Mouse (Mus musculus) adrenal gland, postnatal 4 days (tissue): Measurements from ENCODE around the gene Fam107b. TPM values are rescaled to one million over a fixed set of nuclear protein-coding genes. Genes with fewer than 3 reads are reported as not detected.
"Not testable (repeated sequence)": the region's sequence is repeated elsewhere in the genome, so short reads cannot be mapped to it uniquely, and the experiment has no call there.

Experiments used
- DNase-seq, 2 experiments: peaks; one replicate each; pipeline ENCODE4 v3.0.0; 2021 to 2022; ENCODE audit warnings: low spot score in 2 of 2, mixed read lengths in 2 of 2
- total RNA-seq, 2 experiments: library from RNA; stranded (reverse); gene quantifications; 2 replicates each; pipeline ENCODE4 v1.2.3; 2021

Fam107b gene
- total RNA-seq, 2 experiments from 2014 or later: 23.6 to 36.7 TPM

DNA sequence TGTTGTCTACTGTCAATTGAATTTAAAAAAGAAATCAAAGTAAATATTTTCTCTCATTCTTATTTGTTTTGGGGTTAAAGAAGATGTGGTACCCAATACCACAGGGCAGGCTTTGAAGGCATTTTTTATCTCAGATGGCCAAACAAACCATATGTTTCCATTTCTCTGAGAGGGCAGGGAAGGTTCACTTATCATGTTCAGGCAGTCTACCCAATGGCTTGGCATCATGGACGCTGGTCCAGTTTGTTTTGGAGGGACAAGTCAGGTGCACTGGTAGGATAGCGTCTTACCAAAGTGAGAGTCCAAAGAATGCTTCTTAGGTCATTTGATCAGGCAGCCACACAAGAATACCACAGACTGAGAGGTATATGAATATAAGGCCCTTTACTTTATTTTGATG is 139.6 kb downstream of the Fam107b start:
- DNase-seq: no peak

GRCm38 (mm10) chr2:3710521-3710920 is 140.2 kb downstream of the Fam107b start:
- no peak for DNase-seq

DNA sequence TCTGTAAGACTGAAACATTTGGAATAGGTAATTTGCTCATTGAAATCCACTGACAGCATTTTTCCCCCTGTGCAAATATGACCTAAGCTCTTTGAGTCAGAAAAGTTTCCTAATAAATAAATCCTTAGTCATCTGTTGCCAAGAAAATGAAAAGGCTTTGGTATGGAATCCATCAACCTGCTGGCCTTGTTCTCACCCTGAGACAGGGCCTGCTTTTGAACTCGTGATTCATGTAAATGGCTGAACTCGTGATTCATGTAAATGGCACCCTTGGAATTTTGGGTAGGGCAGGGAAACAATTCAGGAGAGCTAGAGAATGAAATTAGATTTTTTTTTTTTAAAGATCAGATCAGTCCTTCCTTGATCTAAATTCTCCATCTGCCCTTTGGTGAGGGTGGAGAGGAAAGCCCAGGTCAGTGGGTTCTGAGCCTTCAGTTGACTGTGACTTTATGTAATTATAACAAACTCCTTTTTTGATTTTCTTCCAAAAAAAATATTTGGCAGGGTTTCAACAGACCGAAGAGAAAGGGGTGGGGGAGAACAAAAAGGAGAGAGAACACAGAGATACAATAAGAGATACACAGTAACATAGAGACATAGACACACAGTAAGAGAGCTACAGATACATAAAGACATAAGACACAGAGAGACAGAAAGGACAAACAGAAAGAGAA is 142.2 kb downstream of the Fam107b start:
- DNase-seq: no peak

GRCm38 (mm10) chr2:3713212-3713681 is 143.0 kb downstream of the Fam107b start:
- peak; percentile 95 to 96 for DNase-seq

DNA sequence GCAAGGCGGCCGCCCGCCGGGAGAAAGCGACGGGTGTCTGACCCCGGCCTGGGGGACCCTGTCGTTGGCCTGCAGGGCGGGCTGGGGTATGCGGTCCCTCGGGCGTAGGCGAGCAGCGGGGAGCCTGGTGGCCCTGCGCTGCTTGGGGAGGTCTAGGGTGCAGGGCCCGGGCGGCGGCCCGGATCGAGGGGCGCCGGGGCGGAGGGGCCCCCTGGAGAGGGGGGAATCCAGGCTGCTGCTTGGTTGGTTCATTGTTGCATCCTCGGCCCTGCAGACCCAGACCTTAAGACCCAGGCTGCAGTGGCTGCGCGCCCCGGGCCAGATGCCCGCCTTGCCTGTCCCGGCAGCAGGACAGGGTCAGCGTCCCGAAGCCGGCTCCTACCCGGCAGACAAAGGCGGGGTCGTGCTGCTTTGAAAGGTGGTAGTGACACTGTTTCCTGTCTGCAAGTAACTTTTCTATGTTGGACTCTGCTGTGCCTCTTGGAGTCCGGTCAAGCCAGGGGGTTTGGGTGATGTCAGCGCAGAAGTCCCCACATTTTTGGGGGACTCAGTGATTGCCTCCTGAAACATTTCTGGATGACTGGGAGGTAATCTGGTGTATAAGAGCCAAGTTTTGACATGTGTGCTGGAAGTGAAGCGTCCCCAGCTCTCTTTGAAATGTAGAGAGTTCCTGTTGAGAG is 143.5 kb downstream of the Fam107b start:
- peak in 1 of 2 experiments; percentile 10 for DNase-seq

GRCm38 (mm10) chr2:3714511-3714910 is 144.2 kb downstream of the Fam107b start:
- DNase-seq: no peak

DNA sequence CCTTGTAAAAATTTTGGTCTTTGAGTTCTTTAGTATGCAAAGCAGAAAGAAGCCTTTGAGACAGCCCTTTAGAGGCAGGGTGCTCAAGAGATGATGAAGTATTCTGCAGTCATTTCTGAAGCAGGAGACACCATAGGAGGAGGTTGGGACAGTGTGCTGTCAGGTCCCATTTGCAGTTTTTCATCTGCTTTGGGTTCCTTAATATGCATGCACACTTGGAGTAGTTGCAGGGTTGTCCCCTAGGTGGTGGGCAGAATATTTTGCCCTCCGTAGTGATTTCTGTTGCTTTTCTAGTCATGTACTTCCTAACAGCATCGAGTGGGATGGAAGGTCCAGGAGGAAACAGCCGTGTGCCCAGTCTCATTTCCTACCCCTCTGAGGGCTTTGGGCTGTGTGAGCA is 145.1 kb downstream of the Fam107b start:
- DNase-seq: no peak

- no peak for DNase-seq
Measured at GRCm38 (mm10) chr2:3717268-3717667, 147.0 kb downstream of the Fam107b start.

DNA sequence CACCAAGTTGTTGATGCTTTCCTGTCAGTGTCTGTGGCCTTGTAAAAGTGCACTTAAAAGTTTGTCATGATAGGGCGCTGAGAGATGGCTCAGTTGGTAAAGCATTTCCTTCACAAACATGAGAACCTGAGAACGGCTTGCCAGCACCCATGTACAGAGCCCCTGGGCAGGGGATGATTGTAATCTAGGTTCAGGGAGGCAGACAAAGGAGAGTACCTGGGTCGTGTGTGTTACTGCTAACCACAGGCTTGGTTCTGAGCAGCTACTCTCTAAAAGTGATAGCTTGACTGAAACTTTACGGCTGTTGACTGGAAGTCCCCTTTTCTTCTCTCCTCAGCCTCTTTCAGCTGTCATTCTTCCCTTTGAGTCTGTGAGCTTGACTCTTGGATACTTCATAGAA is 147.6 kb downstream of the Fam107b start:
- DNase-seq: no peak

GRCm38 (mm10) chr2:3719436-3720121 is 149.3 kb downstream of the Fam107b start:
- not testable (repeated sequence) for DNase-seq

DNA sequence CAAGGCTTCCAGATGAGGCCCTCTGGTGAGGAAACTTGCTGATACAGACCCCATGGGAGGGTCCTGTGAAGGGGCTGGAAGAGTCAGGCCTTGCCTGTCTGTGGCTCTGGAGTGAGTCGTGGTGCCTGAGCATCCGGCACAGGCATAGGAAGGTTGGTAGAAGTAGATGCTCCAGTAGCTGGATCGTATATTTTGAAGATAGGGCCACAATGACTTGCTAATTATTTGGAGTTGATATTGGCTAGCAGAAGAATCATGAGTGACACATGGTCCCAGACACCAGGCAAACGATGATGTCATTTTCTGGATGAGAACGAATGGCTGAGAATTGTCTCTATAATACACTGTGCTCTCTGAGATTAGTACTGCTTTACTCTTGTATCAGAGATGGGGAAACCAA is 150.8 kb downstream of the Fam107b start:
- DNase-seq: no peak

GRCm38 (mm10) chr2:3721974-3722373 is 151.7 kb downstream of the Fam107b start:
- no peak for DNase-seq

DNA sequence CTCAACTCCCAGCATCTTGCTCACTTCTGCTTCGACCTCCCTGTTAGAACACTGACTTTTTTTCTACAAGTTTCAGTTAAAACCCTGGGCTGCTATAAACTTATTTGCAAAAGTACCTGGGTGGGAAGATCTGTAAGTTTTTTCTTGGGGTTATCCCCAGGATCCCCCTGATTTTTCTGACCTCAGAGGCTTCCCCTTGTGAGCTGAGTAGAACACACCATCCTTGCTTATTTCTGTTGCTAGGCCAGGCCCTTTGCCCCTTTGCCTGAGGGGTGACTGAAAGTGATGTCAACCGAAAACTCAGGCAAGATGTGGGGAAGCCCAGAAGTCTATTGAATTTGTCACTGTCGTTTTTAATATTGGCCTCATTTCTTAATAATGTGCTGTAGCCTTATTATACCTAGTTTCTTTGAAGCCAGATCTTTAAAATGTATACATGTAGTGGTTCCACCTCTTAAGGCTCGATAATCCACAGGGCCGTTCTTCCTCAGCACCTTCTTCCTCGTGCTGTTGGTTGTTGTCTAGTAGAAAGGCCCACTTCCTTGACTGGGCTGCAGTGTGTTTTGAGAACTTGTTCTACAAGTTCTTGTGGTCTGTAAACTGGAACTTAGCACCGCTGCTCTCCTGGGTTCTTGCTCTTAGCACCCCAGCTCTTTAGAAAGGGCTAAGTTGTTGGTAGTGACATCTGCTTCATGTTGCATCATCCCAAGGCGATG is 153.3 kb downstream of the Fam107b start:
- DNase-seq: no peak

- DNase-seq: no peak
Measured at GRCm38 (mm10) chr2:3726501-3727078, 156.3 kb downstream of the Fam107b start.

DNA sequence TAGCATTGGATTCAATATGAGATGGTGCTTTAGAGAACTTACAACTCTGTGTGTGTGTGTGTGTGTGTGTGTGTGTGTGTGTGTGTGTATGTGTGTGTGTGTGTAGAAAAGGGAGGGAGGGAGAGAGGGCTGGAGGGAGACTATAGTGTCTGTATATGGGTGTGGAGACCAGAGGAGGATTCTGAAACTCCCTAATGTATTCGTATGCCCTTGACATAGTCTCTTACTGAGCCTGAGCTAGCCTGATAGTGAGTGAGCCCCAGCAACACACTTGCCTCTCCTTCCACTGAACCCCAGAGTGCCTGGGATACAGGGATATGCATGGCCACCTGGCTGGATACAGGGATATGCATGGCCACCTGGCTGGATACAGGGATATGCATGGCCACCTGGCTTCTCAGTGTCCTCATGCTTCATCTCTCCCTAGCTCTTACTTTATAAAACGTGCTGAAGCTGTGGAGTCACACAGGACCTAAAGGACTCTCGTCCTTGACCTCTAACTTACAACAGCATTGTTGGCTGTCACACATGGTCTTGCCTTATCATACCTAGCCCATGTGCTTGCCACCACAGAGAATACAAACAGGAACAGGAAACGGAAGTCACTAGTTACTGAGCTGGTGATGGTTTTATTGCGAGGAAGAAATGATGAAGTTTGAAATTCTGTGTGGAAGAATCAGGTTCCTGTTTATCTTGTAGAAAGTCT is 157.1 kb downstream of the Fam107b start:
- no peak for DNase-seq

- DNase-seq: no peak
Measured at GRCm38 (mm10) chr2:3728090-3728489, 157.8 kb downstream of the Fam107b start.

- no peak for DNase-seq
Measured at GRCm38 (mm10) chr2:3729586-3729985, 159.3 kb downstream of the Fam107b start.

DNA sequence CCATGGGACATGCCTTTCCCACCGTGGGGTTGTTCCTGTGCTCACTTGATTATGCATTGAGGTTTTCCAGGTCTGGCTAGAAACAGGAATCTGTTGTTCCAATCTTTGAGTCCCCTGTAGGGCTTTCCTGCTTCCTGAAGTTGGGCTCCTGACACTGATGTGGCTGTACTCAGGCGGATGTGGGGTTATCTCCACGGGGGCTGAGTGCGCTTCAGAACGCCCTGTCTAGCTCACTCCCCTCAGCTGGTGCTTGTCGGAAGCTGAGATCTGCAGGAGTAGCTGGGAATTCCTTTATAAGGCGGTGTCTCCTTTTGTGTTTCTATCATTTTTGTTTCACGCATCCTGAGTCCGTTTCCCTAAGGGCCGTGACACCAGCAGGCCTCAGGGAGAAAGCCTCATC is 160.5 kb downstream of the Fam107b start:
- DNase-seq: no peak

DNA sequence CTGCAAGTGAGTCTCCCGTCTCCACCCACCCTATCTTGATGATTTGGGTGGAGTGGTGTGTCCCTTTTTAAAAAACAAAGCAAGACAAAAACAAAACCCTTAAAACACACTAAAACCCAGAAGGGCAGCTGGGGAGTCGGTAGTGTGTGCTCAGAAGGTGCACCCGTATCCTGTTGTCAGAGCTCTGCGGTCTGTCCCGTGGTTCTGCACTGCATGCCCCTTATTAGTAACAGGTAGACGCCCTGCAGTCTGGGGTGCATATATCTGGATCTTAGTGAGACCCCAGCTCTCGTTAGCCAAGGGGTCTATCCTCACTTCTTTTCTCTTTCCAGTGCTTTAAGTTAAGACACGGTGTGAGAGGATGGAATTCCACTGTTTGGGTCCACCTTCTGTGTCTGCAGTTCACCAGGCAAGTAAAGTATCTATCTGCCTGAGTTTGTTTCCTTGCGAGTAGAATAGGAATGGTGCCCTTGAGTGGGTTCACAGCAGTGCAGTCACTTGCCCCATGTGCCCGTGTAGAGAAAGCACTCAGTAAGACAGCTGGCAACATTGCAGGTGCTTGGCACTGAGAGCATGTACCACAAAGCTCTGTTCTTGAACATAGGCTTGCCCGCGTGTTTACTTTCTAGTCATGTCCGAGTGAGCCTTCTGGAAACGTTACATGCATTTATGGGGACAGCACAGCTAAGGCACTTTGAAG is 161.2 kb downstream of the Fam107b start:
- no peak for DNase-seq
